Mouse (Mus musculus): Measurements from ENCODE around the gene Cd27.

DNA sequence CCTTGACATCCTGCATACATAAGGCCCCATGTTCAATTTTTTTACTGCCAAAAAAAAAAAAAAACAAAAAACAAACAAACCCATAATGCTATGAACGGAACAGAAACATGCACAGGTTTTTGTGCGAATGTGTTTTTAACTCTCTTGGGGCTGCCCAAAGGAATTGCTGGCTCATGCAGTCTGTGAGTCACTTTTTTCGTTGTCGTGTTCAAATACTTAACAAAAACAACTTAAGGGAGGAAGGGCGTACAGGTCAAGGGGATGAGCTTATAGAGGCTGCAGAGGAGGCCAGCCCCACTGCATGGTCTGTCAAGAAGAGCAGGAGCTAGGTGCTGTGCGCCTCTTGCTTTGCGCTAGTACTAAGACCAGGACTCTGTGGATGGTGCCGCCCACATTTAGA is 15.9 kb upstream of the Cd27 start:
- TF ChIP-seq CTCF (IDR thresholded peaks at IDR 0.05; ENCODE audit: low read depth) (no peak), EP300 (IDR thresholded peaks at IDR 0.05; ENCODE audit: low read depth) (no peak)

Measured in liver, embryonic 14.5 days (tissue).